Mouse (Mus musculus) adrenal gland, postnatal 10 days (tissue): ENCODE data around the gene Mfn1. TPM values are rescaled to one million over a fixed set of nuclear protein-coding genes. Genes with fewer than 3 reads are reported as not detected.
A peak's percentile ranks its signal among the peaks of the same experiment; 100 is the strongest.

Experiments
- DNase-seq: peaks from one replicate; pipeline ENCODE4 v3.0.0; 2021; ENCODE audit warnings: mixed read lengths
- total RNA-seq, 2 experiments: library from RNA; stranded (reverse); gene quantifications; 2 replicates each; pipeline ENCODE4 v1.2.3; 2021

The Mfn1 gene
- total RNA-seq, 2 experiments from 2014 or later = 90.5 to 101 TPM

- DNase-seq = peak; percentile 99
Observed at GRCm38 (mm10) chr3:32510375-32511190, 18.7 kb upstream of the Mfn1 start.

- peak; percentile 39 for DNase-seq
Observed at GRCm38 (mm10) chr3:32511191-32511550, 18.1 kb upstream of the Mfn1 start.

GRCm38 (mm10) chr3:32512686-32513284 lies 16.5 kb upstream of the Mfn1 start:
- no peak for DNase-seq

- DNase-seq = no peak
Observed at GRCm38 (mm10) chr3:32513528-32513927, 15.7 kb upstream of the Mfn1 start.

- DNase-seq = no peak
Observed at GRCm38 (mm10) chr3:32527181-32527580, 2.1 kb upstream of the Mfn1 start.

GRCm38 (mm10) chr3:32530041-32530440 lies 776 bp downstream of the Mfn1 start:
- DNase-seq = no peak

GRCm38 (mm10) chr3:32535692-32536091 lies 6.4 kb downstream of the Mfn1 start:
- no peak for DNase-seq

GRCm38 (mm10) chr3:32537556-32537955 lies 8.3 kb downstream of the Mfn1 start:
- peak; percentile 75 for DNase-seq

- DNase-seq = no peak
Observed at GRCm38 (mm10) chr3:32538091-32538490, 8.8 kb downstream of the Mfn1 start.

GRCm38 (mm10) chr3:32553061-32553460 lies 23.8 kb downstream of the Mfn1 start:
- peak; percentile 28 for DNase-seq

- no peak for DNase-seq
Observed at GRCm38 (mm10) chr3:32563401-32563800, 34.1 kb downstream of the Mfn1 start.

GRCm38 (mm10) chr3:32573086-32573485 lies 43.8 kb downstream of the Mfn1 start:
- DNase-seq = no peak

- no peak for DNase-seq
Observed at GRCm38 (mm10) chr3:32573881-32574280, 44.6 kb downstream of the Mfn1 start.

- DNase-seq = no peak
Observed at GRCm38 (mm10) chr3:32575151-32575550, 45.9 kb downstream of the Mfn1 start.

- no peak for DNase-seq
Observed at GRCm38 (mm10) chr3:32578772-32579171, 49.5 kb downstream of the Mfn1 start.

GRCm38 (mm10) chr3:32580738-32581137 lies 51.5 kb downstream of the Mfn1 start:
- no peak for DNase-seq

GRCm38 (mm10) chr3:32581911-32582310 lies 52.6 kb downstream of the Mfn1 start:
- DNase-seq = no peak

- DNase-seq = no peak
Observed at GRCm38 (mm10) chr3:32583489-32583888, 54.2 kb downstream of the Mfn1 start.

- DNase-seq = no peak
Observed at GRCm38 (mm10) chr3:32586274-32586673, 57.0 kb downstream of the Mfn1 start.

GRCm38 (mm10) chr3:32595080-32595479 lies 65.8 kb downstream of the Mfn1 start:
- no peak for DNase-seq

- DNase-seq = no peak
Observed at GRCm38 (mm10) chr3:32599328-32599727, 70.1 kb downstream of the Mfn1 start.

GRCm38 (mm10) chr3:32601055-32601454 lies 71.8 kb downstream of the Mfn1 start:
- DNase-seq = no peak

- no peak for DNase-seq
Observed at GRCm38 (mm10) chr3:32609233-32609632, 80.0 kb downstream of the Mfn1 start.

- peak; percentile 76 for DNase-seq
Observed at GRCm38 (mm10) chr3:32610560-32610959, 81.3 kb downstream of the Mfn1 start.
